Mouse (Mus musculus) lung, postnatal 10 days (tissue): ENCODE data around the gene Arhgef7.
A peak's percentile ranks its signal among the peaks of the same experiment; 100 is the strongest.

Experiments used
- DNase-seq: peaks from one replicate; pipeline ENCODE4 v3.0.0; 2021

Arhgef7 gene

DNA sequence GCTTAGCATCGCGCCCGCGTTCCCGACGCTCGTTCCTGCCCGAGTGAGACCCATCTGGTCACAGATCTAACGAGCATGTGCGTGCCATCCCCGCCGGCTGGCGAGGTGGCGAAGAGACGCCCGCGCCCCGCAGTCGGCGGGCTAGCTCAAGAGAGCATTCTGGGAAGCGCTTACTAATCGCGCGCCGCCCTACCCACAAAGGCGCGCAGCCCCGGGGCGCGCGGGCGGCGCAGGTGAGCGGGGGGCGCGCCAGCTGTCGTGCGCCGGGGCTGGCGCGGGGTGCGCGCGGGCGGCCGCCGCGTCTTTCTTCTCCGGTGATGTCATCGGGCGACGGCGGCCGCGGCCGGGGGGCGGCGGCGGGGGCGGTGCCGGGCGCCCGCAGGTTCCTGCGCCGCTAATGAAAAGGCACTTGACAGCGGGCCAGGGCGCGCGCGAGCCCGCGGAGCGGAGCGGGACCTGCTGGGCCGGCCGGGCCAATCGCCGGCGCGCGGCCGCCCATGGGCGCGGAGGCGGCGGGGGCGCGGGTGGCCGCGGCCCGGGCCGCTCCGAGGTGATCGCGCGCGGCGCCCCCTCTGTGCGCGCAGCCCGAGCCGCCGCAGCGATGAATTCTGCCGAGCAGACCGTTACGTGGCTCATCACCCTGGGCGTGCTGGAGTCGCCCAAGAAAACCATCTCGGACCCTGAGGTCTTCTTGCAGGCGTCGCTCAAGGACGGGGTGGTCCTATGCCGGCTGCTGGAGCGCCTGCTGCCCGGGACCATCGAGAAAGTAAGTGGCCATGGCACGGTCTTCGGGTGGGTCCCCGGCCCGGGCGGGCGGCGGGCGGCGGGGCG lies at the start of gene Arhgef7:
TSS of gene Arhgef7 (plus strand) at position 71 of the 831 bp plus-strand sequence.
- peak; percentile 76 for DNase-seq

DNA sequence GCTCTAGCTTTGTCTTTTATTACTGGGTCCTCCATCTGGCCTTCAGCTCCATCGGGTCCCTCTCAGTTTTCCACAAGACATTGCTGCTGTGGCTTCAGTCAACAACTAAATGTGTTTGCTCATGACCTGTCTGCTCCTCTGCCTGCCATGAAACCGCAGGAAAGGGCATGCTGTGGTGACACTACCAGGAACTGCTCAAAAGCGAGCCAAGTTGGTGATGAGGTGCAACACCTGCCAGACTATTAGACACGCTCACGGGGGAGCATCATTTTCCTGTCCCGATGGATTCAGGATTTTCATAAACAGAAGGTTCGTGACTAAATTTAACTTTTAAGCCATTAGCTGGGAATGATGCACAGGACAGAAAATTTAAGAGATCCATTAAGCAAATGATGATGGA lies 43.0 kb upstream of the Arhgef7 start:
- DNase-seq = no peak

DNA sequence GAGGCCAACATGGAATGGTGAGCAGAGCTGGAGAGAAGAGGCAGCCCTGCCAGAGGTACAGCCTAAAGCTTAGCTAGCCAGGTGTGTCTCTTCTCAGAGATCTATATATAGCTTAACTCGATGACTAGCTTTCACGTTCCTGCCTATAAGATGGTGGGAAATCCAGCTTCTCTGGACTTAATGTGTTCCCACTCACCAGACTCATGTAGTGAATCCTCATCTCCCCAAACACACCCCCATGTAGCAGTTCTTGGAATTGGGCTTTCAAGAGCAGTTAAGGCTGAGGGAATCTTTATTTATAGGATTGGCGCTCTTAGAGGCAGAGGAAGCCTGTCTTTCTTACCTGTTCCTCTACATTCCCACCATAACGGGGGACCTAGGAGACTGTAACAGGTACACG lies 40.3 kb upstream of the Arhgef7 start:
- DNase-seq = no peak

- no peak for DNase-seq
Observed at GRCm38 (mm10) chr8:11689945-11690344, 37.6 kb upstream of the Arhgef7 start.

DNA sequence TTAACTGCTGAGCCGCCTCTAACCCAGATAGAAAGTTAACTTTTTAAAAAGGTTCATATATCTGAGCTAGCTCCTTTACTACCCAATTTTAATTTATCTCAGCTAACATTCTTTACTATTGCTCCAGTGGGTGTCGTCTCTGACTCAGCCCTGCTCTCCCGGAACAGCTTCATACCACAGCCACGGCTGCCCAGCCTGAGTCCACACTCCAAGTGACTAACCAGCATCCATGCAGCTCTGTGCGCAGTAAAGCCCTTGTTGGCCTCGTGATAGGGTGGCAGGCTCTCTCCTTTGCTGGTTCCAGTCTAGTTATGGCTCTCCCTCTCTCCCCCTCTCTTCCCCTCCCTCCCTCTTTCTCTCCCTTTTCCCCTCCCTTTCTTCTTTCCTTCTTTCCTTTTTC lies 36.2 kb upstream of the Arhgef7 start:
- DNase-seq = no peak

DNA sequence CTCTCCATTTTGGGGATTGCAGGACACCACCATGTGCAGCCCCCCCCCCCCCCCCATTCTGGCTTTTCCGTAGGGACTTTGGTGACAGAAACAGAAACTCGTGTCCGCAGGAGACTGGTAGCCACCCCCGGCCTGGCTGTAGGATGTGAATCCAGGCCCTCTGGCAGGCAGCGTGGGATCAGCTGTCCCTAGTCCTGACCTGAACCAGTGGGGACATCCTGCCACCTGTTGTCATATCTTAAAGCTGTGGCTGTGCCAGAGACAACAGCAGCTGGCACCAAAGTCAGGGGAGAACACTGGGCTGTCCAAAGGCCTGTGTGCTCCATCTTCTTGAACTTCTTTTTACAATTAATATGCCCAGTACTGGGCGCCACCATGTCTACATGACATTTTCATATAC lies 35.8 kb upstream of the Arhgef7 start:
- no peak for DNase-seq

- DNase-seq = no peak
Observed at GRCm38 (mm10) chr8:11692455-11692854, 35.1 kb upstream of the Arhgef7 start.

GRCm38 (mm10) chr8:11693972-11694371 lies 33.5 kb upstream of the Arhgef7 start:
- DNase-seq = no peak

DNA sequence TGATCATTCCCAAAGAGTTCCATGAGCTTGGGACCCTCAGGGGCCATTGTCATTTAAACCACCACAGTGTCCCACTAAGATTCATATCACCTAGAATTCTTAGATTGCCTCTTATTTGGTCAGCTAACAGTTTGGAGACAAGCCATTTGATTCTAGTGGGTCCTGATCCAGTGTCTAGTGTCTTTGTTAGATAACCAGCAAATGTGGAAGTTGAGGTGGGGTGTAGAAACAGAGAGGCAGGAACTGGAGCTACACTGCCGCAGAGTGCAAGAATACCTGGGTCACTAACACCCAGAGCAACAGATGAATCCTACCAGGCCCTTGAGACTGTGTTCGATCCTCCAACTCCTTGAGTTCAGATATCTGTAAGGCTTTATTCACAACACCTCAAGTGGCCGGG lies 31.3 kb upstream of the Arhgef7 start:
- DNase-seq = no peak

GRCm38 (mm10) chr8:11697467-11697866 lies 30.1 kb upstream of the Arhgef7 start:
- DNase-seq = no peak

DNA sequence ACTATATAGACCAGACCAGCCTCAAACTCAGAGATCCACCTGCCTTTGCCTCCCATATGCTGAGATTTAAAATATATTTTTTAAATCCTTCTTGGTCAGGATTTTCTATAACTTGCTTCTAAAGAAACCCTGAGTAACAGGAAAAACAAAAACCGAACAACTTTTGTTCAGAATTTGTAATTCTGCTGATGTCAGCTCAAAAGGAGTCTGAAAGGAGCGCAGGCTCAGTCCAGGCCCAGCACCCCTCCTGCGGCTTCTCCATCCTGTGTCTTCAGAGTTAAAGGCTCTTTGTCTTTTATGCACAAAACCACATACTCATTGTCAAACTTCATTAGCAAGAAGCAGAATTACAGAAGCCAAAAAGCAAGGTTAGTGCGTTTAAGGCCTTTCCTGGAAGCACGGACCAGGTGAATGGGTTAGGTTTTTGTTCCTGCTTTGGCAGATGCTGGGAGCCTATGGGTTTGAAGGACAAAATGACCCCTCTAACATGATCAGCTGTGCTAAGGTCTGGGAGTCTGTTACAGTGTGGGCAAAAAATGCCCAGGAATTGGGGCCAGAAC lies 28.0 kb upstream of the Arhgef7 start:
- no peak for DNase-seq

GRCm38 (mm10) chr8:11700060-11701032 lies 27.2 kb upstream of the Arhgef7 start:
- peak; percentile 90 for DNase-seq

DNA sequence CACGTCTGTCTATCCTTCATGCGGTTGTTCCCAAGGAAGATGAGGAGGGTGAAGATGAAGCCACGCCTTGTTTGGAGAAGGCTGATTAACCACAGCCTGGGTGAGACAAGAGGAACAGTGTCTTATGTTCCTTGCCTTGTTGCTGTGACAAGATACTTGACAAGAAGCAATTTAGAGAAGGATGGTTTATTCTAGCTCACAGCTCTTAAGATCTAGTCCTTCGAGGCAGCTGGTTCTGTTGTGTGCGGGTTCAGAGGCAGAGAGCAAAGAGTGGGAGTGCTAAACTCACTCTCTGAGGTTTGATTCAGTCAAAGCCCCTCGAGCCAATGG lies 26.5 kb upstream of the Arhgef7 start, which contains the start of gene 1700016D06Rik:
TSS of gene 1700016D06Rik (minus strand) at position 31 of the 330 bp plus-strand sequence.
- DNase-seq = no peak

DNA sequence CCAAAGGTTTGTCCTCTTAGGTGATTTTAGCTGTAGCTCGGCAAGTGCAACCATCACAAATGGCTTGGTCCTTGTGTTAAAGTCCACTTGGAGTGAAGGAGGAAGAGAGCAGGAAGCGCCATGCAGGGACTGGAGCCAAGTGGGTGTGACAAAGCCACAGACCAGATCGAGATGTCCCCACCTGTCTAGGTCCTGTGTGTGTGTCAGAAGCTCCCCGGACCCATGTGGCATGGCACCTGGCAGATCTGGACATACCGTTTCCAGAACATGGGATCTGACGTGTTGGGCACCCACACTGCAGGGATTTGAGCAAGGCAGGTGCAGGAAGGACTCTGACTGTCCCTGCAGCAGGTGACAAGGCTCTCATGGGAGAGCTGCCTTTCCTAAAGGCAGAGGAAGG lies 26.1 kb upstream of the Arhgef7 start:
- DNase-seq = no peak

DNA sequence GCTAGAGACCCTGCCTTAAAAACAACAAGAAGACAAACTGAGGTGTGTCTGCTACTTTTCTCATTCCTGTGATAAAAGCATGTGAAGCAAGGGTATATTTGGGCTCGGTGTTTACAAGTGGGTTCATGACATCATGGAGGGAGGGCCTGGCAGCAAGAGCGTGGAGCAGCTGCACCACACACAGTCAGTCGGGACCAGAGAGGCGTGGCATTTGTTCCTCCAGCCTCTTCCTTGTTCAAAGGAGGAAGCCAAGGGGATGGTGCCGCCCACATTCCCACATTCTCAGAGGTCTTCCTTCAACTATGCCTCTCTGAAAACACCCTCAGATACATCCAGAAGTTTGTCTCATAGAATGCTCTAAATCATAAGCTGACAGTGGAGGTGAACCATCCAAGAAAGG lies 23.7 kb upstream of the Arhgef7 start:
- no peak for DNase-seq

- DNase-seq = no peak
Observed at GRCm38 (mm10) chr8:11704716-11705420, 22.7 kb upstream of the Arhgef7 start.

- DNase-seq = peak; percentile 82
Observed at GRCm38 (mm10) chr8:11705818-11706217, 21.7 kb upstream of the Arhgef7 start.

- DNase-seq = peak; percentile 61
Observed at GRCm38 (mm10) chr8:11707701-11708100, 19.8 kb upstream of the Arhgef7 start.

- no peak for DNase-seq
Observed at GRCm38 (mm10) chr8:11708815-11709214, 18.7 kb upstream of the Arhgef7 start.

DNA sequence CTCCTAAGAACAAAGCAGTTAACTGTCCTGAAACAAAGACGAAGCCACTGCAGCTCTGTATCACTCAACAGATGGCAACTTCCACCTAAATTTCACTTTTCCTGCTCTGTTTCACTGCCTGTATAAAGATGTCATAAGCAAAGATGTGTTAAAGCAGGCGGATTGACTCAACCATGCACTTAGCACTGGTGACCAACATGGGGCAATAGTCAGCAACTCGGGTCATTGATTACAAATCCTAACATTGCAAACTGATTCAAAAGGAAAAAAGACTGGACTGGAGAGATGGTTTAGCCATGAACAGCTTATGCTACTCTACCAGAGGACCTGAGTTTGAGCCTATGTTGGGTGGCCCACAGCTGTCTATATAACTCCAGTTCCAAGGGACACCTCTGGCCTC lies 18.0 kb upstream of the Arhgef7 start:
- DNase-seq = no peak

GRCm38 (mm10) chr8:11710415-11710814 lies 17.1 kb upstream of the Arhgef7 start:
- DNase-seq = no peak

DNA sequence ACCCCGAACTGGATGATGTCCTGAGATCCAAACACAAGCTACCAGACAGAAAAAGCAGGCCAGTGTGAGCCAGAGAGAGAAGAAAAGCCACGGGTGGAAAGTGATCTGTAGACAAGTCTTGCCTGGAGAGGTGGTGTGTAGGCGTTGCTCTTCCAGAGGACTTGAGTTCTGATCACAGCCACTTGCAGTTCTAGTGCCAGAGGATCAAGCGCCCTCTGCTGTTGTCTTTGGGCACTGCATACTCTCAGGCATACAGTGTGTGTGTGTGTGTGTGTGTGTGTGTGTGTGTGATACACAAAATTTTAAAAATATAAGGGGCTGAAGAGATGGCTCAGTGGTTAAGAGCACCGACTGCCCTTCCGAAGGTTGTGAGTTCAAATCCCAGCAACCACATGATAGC lies 15.3 kb upstream of the Arhgef7 start:
- peak; percentile 55 for DNase-seq

GRCm38 (mm10) chr8:11717194-11717593 lies 10.3 kb upstream of the Arhgef7 start:
- no peak for DNase-seq
